Mouse (Mus musculus) retina, postnatal 1 day (tissue): ENCODE measurements at regions not wholly inside any gene's neighbourhood (a gene's known extent, or its start where the extent isn't known, plus 50 kb on each side); places are given as distances from the start of the nearest gene placed in this dataset.

Source experiments
- DNase-seq: peaks from one replicate; pipeline ENCODE4 v3.0.0-alpha.2; 2012

GRCm38 (mm10) chr17:76327371-76327770 is 775.6 kb upstream of the Fam98a start:
- DNase-seq = peak; percentile 8

- peak; percentile 11 for DNase-seq
These were observed 742.9 kb upstream of the Fam98a start for GRCm38 (mm10) chr17:76294630-76295029.
